Mouse (Mus musculus): ENCODE measurements around the gene Slc2a10. TPM values are rescaled to one million over a fixed set of nuclear protein-coding genes. Genes with fewer than 3 reads are reported as not detected.

Gene Slc2a10
- polyA plus RNA-seq, 1 experiment from 2014 or later: 3.0 TPM

GRCm38 (mm10) chr2:165512870-165513600, 9.4 kb downstream of the Slc2a10 start:
- H3K36me3 ChIP-seq (ENCODE audit: control insufficient read depth, insufficient read depth, low read length): no peaks in the 10 kb centered on the region
- H3K4me2 ChIP-seq (ENCODE audit: low read length): no peak overlapping the region
- H3K4me3 ChIP-seq (ENCODE audit: low read length): no peak overlapping the region
- peak overlapping the region; percentile 1; the same call in 1 of the 2 replicates for H3K27ac ChIP-seq (ENCODE audit: low read depth, low read length)
- ATAC-seq: peak; percentile 48; the same call in 1 of the 2 replicates
- peaks cover 9% of the 10 kb centered on the region for H3K4me1 ChIP-seq (ENCODE audit: control insufficient read depth, insufficient read depth, low read depth, low read length)
- 24% methylated on average over 11 of the region's 11 CpGs for WGBS
- no peak overlapping the region for H3K9ac ChIP-seq (ENCODE audit: low read depth, low read length)
- no peaks in the 10 kb centered on the region for H3K9me3 ChIP-seq (ENCODE audit: control insufficient read depth, low read length)
- H3K27me3 ChIP-seq (replicated peaks; ENCODE audit: control insufficient read depth, insufficient read depth, low read length): no peaks in the 10 kb centered on the region

- Histone ChIP-seq H3K9ac (ENCODE audit: low read depth, low read length) (no peak overlapping the region), H3K4me2 (ENCODE audit: low read length) (no peak overlapping the region), H3K4me1 (ENCODE audit: control insufficient read depth, insufficient read depth, low read depth, low read length) (peaks cover 9% of the 10 kb centered on the region), H3K4me3 (ENCODE audit: low read length) (no peak overlapping the region), H3K36me3 (ENCODE audit: control insufficient read depth, insufficient read depth, low read length) (no peaks in the 10 kb centered on the region), H3K9me3 (ENCODE audit: control insufficient read depth, low read length) (no peaks in the 10 kb centered on the region), H3K27ac (ENCODE audit: low read depth, low read length) (no peak overlapping the region), H3K27me3 (replicated peaks; ENCODE audit: control insufficient read depth, insufficient read depth, low read length) (no peaks in the 10 kb centered on the region)
- 95% methylated on average over 20 of the region's 20 CpGs for WGBS
- ATAC-seq: no peak
Observed at GRCm38 (mm10) chr2:165515178-165515728, 11.7 kb downstream of the Slc2a10 start.

- no peak for ATAC-seq
- 56% methylated on average over 4 of the region's 4 CpGs for WGBS
- no peak overlapping the region for H3K4me2 ChIP-seq (ENCODE audit: low read length)
Observed at GRCm38 (mm10) chr2:165525609-165526008, 22.0 kb downstream of the Slc2a10 start.

GRCm38 (mm10) chr2:165529106-165529505, 25.5 kb downstream of the Slc2a10 start:
- Histone ChIP-seq H3K27me3 (replicated peaks; ENCODE audit: control insufficient read depth, insufficient read depth, low read length) (no peaks in the 10 kb centered on the region), H3K9ac (ENCODE audit: low read depth, low read length) (no peak overlapping the region), H3K4me2 (ENCODE audit: low read length) (no peak overlapping the region), H3K36me3 (ENCODE audit: control insufficient read depth, insufficient read depth, low read length) (no peaks in the 10 kb centered on the region), H3K4me3 (ENCODE audit: low read length) (no peak overlapping the region), H3K27ac (ENCODE audit: low read depth, low read length) (0 out of 2 replicates have a peak overlapping the region, but pooled peaks have one; percentile 36), H3K4me1 (ENCODE audit: control insufficient read depth, insufficient read depth, low read depth, low read length) (no peaks in the 10 kb centered on the region), H3K9me3 (ENCODE audit: control insufficient read depth, low read length) (no peaks in the 10 kb centered on the region)
- no peak for ATAC-seq
- WGBS: 17% methylated on average over 8 of the region's 8 CpGs

More at GRCm38 (mm10) chr2:165525609-165526008, 22.0 kb downstream of the Slc2a10 start:
- H3K9me3 ChIP-seq (ENCODE audit: control insufficient read depth, low read length): no peaks in the 10 kb centered on the region
- H3K9ac ChIP-seq (ENCODE audit: low read depth, low read length): no peak overlapping the region
- no peak overlapping the region for H3K27ac ChIP-seq (ENCODE audit: low read depth, low read length)
- no peaks in the 10 kb centered on the region for H3K36me3 ChIP-seq (ENCODE audit: control insufficient read depth, insufficient read depth, low read length)
- H3K4me3 ChIP-seq (ENCODE audit: low read length): no peak overlapping the region
- no peaks in the 10 kb centered on the region for H3K4me1 ChIP-seq (ENCODE audit: control insufficient read depth, insufficient read depth, low read depth, low read length)
- H3K27me3 ChIP-seq (replicated peaks; ENCODE audit: control insufficient read depth, insufficient read depth, low read length): no peaks in the 10 kb centered on the region

- H3K4me1 ChIP-seq (ENCODE audit: control insufficient read depth, insufficient read depth, low read depth, low read length): no peaks in the 10 kb centered on the region
- no peaks in the 10 kb centered on the region for H3K36me3 ChIP-seq (ENCODE audit: control insufficient read depth, insufficient read depth, low read length)
- H3K9ac ChIP-seq (ENCODE audit: low read depth, low read length): no peak overlapping the region
- no peak for ATAC-seq
- H3K27me3 ChIP-seq (replicated peaks; ENCODE audit: control insufficient read depth, insufficient read depth, low read length): no peaks in the 10 kb centered on the region
- no peak overlapping the region for H3K27ac ChIP-seq (ENCODE audit: low read depth, low read length)
- H3K4me3 ChIP-seq (ENCODE audit: low read length): no peak overlapping the region
- 35% methylated on average over 6 of the region's 6 CpGs for WGBS
- no peaks in the 10 kb centered on the region for H3K9me3 ChIP-seq (ENCODE audit: control insufficient read depth, low read length)
- no peak overlapping the region for H3K4me2 ChIP-seq (ENCODE audit: low read length)
Observed at GRCm38 (mm10) chr2:165533789-165534188, 30.2 kb downstream of the Slc2a10 start.

GRCm38 (mm10) chr2:165540975-165541374, 37.4 kb downstream of the Slc2a10 start:
- Histone ChIP-seq H3K4me1 (ENCODE audit: control insufficient read depth, insufficient read depth, low read depth, low read length) (peaks cover 2% of the 10 kb centered on the region; the same call in 1 of the 2 replicates), H3K9me3 (ENCODE audit: control insufficient read depth, low read length) (no peaks in the 10 kb centered on the region), H3K27ac (ENCODE audit: low read depth, low read length) (no peak overlapping the region), H3K4me2 (ENCODE audit: low read length) (no peak overlapping the region), H3K4me3 (ENCODE audit: low read length) (no peak overlapping the region), H3K9ac (ENCODE audit: low read depth, low read length) (no peak overlapping the region), H3K36me3 (ENCODE audit: control insufficient read depth, insufficient read depth, low read length) (no peaks in the 10 kb centered on the region), H3K27me3 (replicated peaks; ENCODE audit: control insufficient read depth, insufficient read depth, low read length) (no peaks in the 10 kb centered on the region)
- ATAC-seq: no peak
- WGBS: 83% methylated on average over 3 of the region's 3 CpGs

- H3K27me3 ChIP-seq (replicated peaks; ENCODE audit: control insufficient read depth, insufficient read depth, low read length): no peaks in the 10 kb centered on the region
- H3K4me3 ChIP-seq (ENCODE audit: low read length): no peak overlapping the region
- H3K27ac ChIP-seq (ENCODE audit: low read depth, low read length): peak overlapping the region; percentile 49
- 36% methylated on average over 13 of the region's 13 CpGs for WGBS
- H3K4me1 ChIP-seq (ENCODE audit: control insufficient read depth, insufficient read depth, low read depth, low read length): peaks cover 2% of the 10 kb centered on the region; the same call in 1 of the 2 replicates
- H3K9ac ChIP-seq (ENCODE audit: low read depth, low read length): no peak overlapping the region
- H3K36me3 ChIP-seq (ENCODE audit: control insufficient read depth, insufficient read depth, low read length): no peaks in the 10 kb centered on the region
- H3K9me3 ChIP-seq (ENCODE audit: control insufficient read depth, low read length): no peaks in the 10 kb centered on the region
- ATAC-seq: peak; percentile 65
- H3K4me2 ChIP-seq (ENCODE audit: low read length): no peak overlapping the region
Observed at GRCm38 (mm10) chr2:165542939-165543669, 39.5 kb downstream of the Slc2a10 start.

GRCm38 (mm10) chr2:165543670-165544016, 40.1 kb downstream of the Slc2a10 start:
- Histone ChIP-seq H3K9me3 (ENCODE audit: control insufficient read depth, low read length) (no peaks in the 10 kb centered on the region), H3K4me1 (ENCODE audit: control insufficient read depth, insufficient read depth, low read depth, low read length) (peaks cover 2% of the 10 kb centered on the region; the same call in 1 of the 2 replicates), H3K27ac (ENCODE audit: low read depth, low read length) (peak overlapping the region; percentile 49; the same call in 1 of the 2 replicates), H3K4me3 (ENCODE audit: low read length) (no peak overlapping the region), H3K4me2 (ENCODE audit: low read length) (no peak overlapping the region), H3K36me3 (ENCODE audit: control insufficient read depth, insufficient read depth, low read length) (no peaks in the 10 kb centered on the region), H3K27me3 (replicated peaks; ENCODE audit: control insufficient read depth, insufficient read depth, low read length) (no peaks in the 10 kb centered on the region), H3K9ac (ENCODE audit: low read depth, low read length) (no peak overlapping the region)
- ATAC-seq: peak; percentile 54; the same call in 1 of the 2 replicates
- WGBS: 79% methylated on average over 10 of the region's 10 CpGs

- peaks cover 2% of the 10 kb centered on the region; the same call in 1 of the 2 replicates for H3K4me1 ChIP-seq (ENCODE audit: control insufficient read depth, insufficient read depth, low read depth, low read length)
- H3K4me2 ChIP-seq (ENCODE audit: low read length): no peak overlapping the region
- no peak overlapping the region for H3K4me3 ChIP-seq (ENCODE audit: low read length)
- H3K36me3 ChIP-seq (ENCODE audit: control insufficient read depth, insufficient read depth, low read length): no peaks in the 10 kb centered on the region
- no peak overlapping the region for H3K27ac ChIP-seq (ENCODE audit: low read depth, low read length)
- no peak overlapping the region for H3K9ac ChIP-seq (ENCODE audit: low read depth, low read length)
- no peaks in the 10 kb centered on the region for H3K9me3 ChIP-seq (ENCODE audit: control insufficient read depth, low read length)
- 94% methylated on average over 2 of the region's 2 CpGs for WGBS
- ATAC-seq: no peak
- H3K27me3 ChIP-seq (replicated peaks; ENCODE audit: control insufficient read depth, insufficient read depth, low read length): no peaks in the 10 kb centered on the region; the same call in 1 of the 2 replicates
Observed at GRCm38 (mm10) chr2:165545687-165546086, 42.1 kb downstream of the Slc2a10 start.
